Mouse (Mus musculus) macrophage (primary cell): ENCODE measurements around the gene Tmco4. TPM values are rescaled to one million over a fixed set of nuclear protein-coding genes. Genes with fewer than 3 reads are reported as not detected.

ENCODE experiments used
- H3K27ac ChIP-seq: fragments of 350-480 bp; formaldehyde crosslinking; 2 replicates; pipeline ENCODE4 v1.9.0; 2021
- H3K36me3 ChIP-seq: fragments of 350-480 bp; formaldehyde crosslinking; 2 replicates; pipeline ENCODE4 v1.9.0; 2021; ENCODE audit errors: inconsistent target
- H3K4me3 ChIP-seq: fragments of 350-480 bp; formaldehyde crosslinking; 2 replicates; pipeline ENCODE4 v1.9.0; 2021; ENCODE audit errors: inconsistent target
- H3K79me2 ChIP-seq: fragments of 350-480 bp; formaldehyde crosslinking; 2 replicates; pipeline ENCODE4 v1.9.0; 2021; ENCODE audit errors: inconsistent target
- WGBS: methylation state at CpG from one replicate; pipeline ENCODE4 v1.1.7; 2026; ENCODE audit warnings: inconsistent platforms; ENCODE audit not compliant: missing documents; 5-methylcytosine and 5-hydroxymethylcytosine counted together
- polyA plus RNA-seq: library from polyadenylated mRNA; stranded (reverse); fragments of 250-400 nt; gene quantifications from 3 replicates; pipeline ENCODE4 v1.2.4, GENCODE M21; 2018; ENCODE audit warnings: inconsistent platforms
- total RNA-seq, 78 experiments: library from RNA; depleted of rRNA; stranded (reverse); fragments of 250-400 nt; gene quantifications; 1 replicate in 9 of 78; 2 replicates in 24 of 78; 3 replicates in 43 of 78; 4 replicates in 2 of 78; pipeline ENCODE4 v1.2.4; 2018; ENCODE audit warnings: inconsistent platforms in 56 of 78

Tmco4 gene
- total RNA-seq (2018; cell fraction: chromatin; rRNA removed), result 10 to 100 TPM in 23 of 26 experiments, 1 to 10 TPM in 3; 7.1 to 69.1 (median 19.7) TPM
- 10 to 100 TPM in 24 of 26 experiments, 1 to 10 TPM in 2; 8.5 to 18.1 (median 12.7) TPM for total RNA-seq (2018; cell fraction: cytosol; rRNA removed)
- 10 to 100 TPM in 22 of 26 experiments, 1 to 10 TPM in 4; 3.6 to 20.0 (median 13.6) TPM for total RNA-seq (2018; cell fraction: nucleus; rRNA removed)
- 8.6 to 10.1 TPM (median 8.7 TPM) in 3 replicates for polyA plus RNA-seq

GRCm38 (mm10) chr4:138972827-138973718 is at the start of gene Tmco4:
Gene Tmco4, plus strand, starts transcription at chr4:138972888.
- peak within 1 kb of the TSS; percentile 58 for H3K4me3 ChIP-seq
- no peaks in the 10 kb centered on the region for H3K36me3 ChIP-seq
- H3K79me2 ChIP-seq, result no peaks in the 10 kb centered on the region
- WGBS, result under 1% methylated on average over 60 of the region's 60 CpGs
- H3K27ac ChIP-seq, result peak within 1 kb of the TSS; percentile 89

- H3K36me3 ChIP-seq, result no peaks in the 10 kb centered on the region
- H3K27ac ChIP-seq, result no peak overlapping the region
- WGBS, result 62% methylated on average over 2 of the region's 2 CpGs
- no peak overlapping the region for H3K4me3 ChIP-seq
- no peaks in the 10 kb centered on the region for H3K79me2 ChIP-seq
These were observed 47.1 kb upstream of the Tmco4 start for GRCm38 (mm10) chr4:138925561-138925960.

GRCm38 (mm10) chr4:138933862-138934261 is 38.8 kb upstream of the Tmco4 start:
- Histone ChIP-seq H3K36me3 (no peaks in the 10 kb centered on the region), H3K4me3 (no peak overlapping the region), H3K79me2 (no peaks in the 10 kb centered on the region), H3K27ac (no peak overlapping the region)
- WGBS, result 85% methylated on average over 3 of the region's 3 CpGs

GRCm38 (mm10) chr4:138934456-138935145 is 38.1 kb upstream of the Tmco4 start:
- Histone ChIP-seq H3K79me2 (no peaks in the 10 kb centered on the region), H3K36me3 (no peaks in the 10 kb centered on the region), H3K27ac (no peak overlapping the region), H3K4me3 (no peak overlapping the region)
- WGBS, result 97% methylated on average over 11 of the region's 11 CpGs

GRCm38 (mm10) chr4:138938495-138939269 is 34.0 kb upstream of the Tmco4 start:
- WGBS, result 34% methylated on average over 10 of the region's 10 CpGs
- H3K36me3 ChIP-seq, result no peaks in the 10 kb centered on the region
- no peaks in the 10 kb centered on the region for H3K79me2 ChIP-seq
- H3K4me3 ChIP-seq, result no peak overlapping the region
- no peak overlapping the region for H3K27ac ChIP-seq

- WGBS, result 95% methylated on average over 4 of the region's 4 CpGs
- no peak overlapping the region for H3K27ac ChIP-seq
- H3K36me3 ChIP-seq, result no peaks in the 10 kb centered on the region
- no peaks in the 10 kb centered on the region for H3K79me2 ChIP-seq
- H3K4me3 ChIP-seq, result no peak overlapping the region
These were observed 33.2 kb upstream of the Tmco4 start for GRCm38 (mm10) chr4:138939481-138939880.

GRCm38 (mm10) chr4:138941401-138941800 is 31.3 kb upstream of the Tmco4 start:
- no peak overlapping the region for H3K27ac ChIP-seq
- H3K36me3 ChIP-seq, result no peaks in the 10 kb centered on the region
- WGBS, result 56% methylated on average over 6 of the region's 7 CpGs
- H3K79me2 ChIP-seq, result no peaks in the 10 kb centered on the region
- H3K4me3 ChIP-seq, result no peak overlapping the region

GRCm38 (mm10) chr4:138941966-138942365 is 30.7 kb upstream of the Tmco4 start:
- no peak overlapping the region for H3K4me3 ChIP-seq
- H3K79me2 ChIP-seq, result no peaks in the 10 kb centered on the region
- no peaks in the 10 kb centered on the region for H3K36me3 ChIP-seq
- 97% methylated on average over 6 of the region's 6 CpGs for WGBS
- H3K27ac ChIP-seq, result no peak overlapping the region

- WGBS, result 11% methylated on average over 15 of the region's 15 CpGs
- no peak overlapping the region for H3K27ac ChIP-seq
- no peaks in the 10 kb centered on the region for H3K36me3 ChIP-seq
These were observed 29.0 kb upstream of the Tmco4 start for GRCm38 (mm10) chr4:138943730-138944129.

GRCm38 (mm10) chr4:138948257-138948656 is 24.4 kb upstream of the Tmco4 start:
- 69% methylated on average over 2 of the region's 2 CpGs for WGBS
- no peak overlapping the region for H3K4me3 ChIP-seq
- H3K36me3 ChIP-seq, result no peaks in the 10 kb centered on the region
- no peaks in the 10 kb centered on the region for H3K79me2 ChIP-seq
- H3K27ac ChIP-seq, result no peak overlapping the region

More at GRCm38 (mm10) chr4:138943730-138944129, 29.0 kb upstream of the Tmco4 start:
- H3K79me2 ChIP-seq, result no peaks in the 10 kb centered on the region
- peak overlapping the region; percentile 41 for H3K4me3 ChIP-seq

- Histone ChIP-seq H3K79me2 (no peaks in the 10 kb centered on the region), H3K36me3 (no peaks in the 10 kb centered on the region), H3K4me3 (no peak overlapping the region), H3K27ac (no peak overlapping the region)
- WGBS, result 78% methylated on average over 9 of the region's 9 CpGs
These were observed 14.1 kb upstream of the Tmco4 start for GRCm38 (mm10) chr4:138958612-138959011.

- Histone ChIP-seq H3K36me3 (no peaks in the 10 kb centered on the region), H3K79me2 (no peaks in the 10 kb centered on the region), H3K4me3 (no peak overlapping the region), H3K27ac (no peak overlapping the region)
- 88% methylated on average over 15 of the region's 15 CpGs for WGBS
These were observed 13.6 kb upstream of the Tmco4 start for GRCm38 (mm10) chr4:138959120-138959519.

GRCm38 (mm10) chr4:138959926-138960325 is 12.8 kb upstream of the Tmco4 start:
- Histone ChIP-seq H3K4me3 (no peak overlapping the region), H3K36me3 (no peaks in the 10 kb centered on the region), H3K79me2 (no peaks in the 10 kb centered on the region), H3K27ac (no peak overlapping the region)
- 77% methylated on average over 7 of the region's 7 CpGs for WGBS

GRCm38 (mm10) chr4:138962719-138963118 is 10.0 kb upstream of the Tmco4 start:
- H3K27ac ChIP-seq, result no peak overlapping the region
- H3K36me3 ChIP-seq, result no peaks in the 10 kb centered on the region
- 70% methylated on average over 5 of the region's 5 CpGs for WGBS
- H3K79me2 ChIP-seq, result no peaks in the 10 kb centered on the region
- H3K4me3 ChIP-seq, result no peak overlapping the region
